Mouse (Mus musculus) 3134 (cell line): ENCODE results near the gene Eif2d.
A peak's percentile ranks its signal among the peaks of the same experiment; 100 is the strongest.

ENCODE experiments used
- DNase-seq: peaks from one replicate; pipeline ENCODE4 v3.0.0-alpha.2; 2011; ENCODE audit warnings: low spot score; ENCODE audit not compliant: insufficient read length; ENCODE audit errors: extremely low read depth

Gene Eif2d

DNA sequence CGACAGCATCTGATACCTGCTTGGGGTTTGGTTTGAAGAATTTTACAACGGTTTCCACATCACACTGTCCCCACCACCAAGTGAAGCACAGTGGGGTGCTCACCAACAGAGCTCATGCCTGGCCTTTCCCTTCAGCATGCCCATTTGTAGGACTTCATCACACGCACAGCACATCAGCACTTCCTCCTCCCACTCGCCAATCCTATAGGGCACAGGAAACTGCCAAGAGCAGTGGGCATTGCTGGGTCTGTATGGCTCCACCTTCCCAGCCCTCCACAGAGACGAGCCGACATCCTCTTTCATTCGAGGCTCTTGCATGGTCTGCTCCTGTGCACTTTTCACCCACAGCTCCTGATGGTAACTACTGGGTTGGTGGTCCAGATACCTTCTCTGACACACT is 30.2 kb downstream of the Eif2d start:
- DNase-seq = no peak

GRCm38 (mm10) chr1:131184253-131184955 is 31.4 kb downstream of the Eif2d start:
- DNase-seq = peak; percentile 70

DNA sequence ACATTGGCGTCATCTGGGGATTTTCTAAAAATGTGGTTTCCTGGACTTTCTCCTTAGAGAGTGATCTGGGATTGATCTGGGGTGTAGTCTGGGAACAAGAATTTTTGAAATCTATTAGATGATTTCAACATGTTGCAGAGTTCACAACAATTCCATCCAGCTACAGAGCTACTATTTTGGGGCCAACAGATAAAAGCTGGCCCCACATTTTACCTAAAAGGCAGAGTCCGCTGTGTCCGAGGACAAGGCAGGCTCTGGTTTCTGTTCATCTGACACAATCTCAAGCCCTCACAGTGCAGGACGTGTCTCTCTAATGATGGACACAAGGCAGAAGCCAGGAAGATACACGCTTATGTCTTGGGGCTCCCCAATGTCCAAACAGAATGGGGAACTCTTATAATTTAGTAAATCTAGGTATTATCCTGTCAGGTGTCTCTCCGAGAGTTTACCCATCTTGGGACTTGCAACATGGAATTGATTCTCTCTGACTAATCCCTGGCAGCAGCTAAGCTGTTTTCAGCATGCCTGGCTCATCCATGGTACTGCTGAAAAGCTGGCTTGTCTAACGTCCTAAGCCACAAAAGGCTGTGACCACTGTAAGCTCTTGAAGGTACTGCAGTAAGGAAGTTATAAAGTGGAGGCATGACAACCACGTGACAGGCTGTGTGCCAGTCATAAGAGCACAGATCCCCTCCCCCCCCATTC is 32.1 kb downstream of the Eif2d start:
- no peak for DNase-seq

GRCm38 (mm10) chr1:131185821-131186506 is 33.0 kb downstream of the Eif2d start:
- DNase-seq = no peak

GRCm38 (mm10) chr1:131186995-131187394 is 34.0 kb downstream of the Eif2d start:
- no peak for DNase-seq

GRCm38 (mm10) chr1:131187856-131188255 is 34.9 kb downstream of the Eif2d start:
- DNase-seq = no peak

- no peak for DNase-seq
Observed at GRCm38 (mm10) chr1:131188655-131189054, 35.7 kb downstream of the Eif2d start.

DNA sequence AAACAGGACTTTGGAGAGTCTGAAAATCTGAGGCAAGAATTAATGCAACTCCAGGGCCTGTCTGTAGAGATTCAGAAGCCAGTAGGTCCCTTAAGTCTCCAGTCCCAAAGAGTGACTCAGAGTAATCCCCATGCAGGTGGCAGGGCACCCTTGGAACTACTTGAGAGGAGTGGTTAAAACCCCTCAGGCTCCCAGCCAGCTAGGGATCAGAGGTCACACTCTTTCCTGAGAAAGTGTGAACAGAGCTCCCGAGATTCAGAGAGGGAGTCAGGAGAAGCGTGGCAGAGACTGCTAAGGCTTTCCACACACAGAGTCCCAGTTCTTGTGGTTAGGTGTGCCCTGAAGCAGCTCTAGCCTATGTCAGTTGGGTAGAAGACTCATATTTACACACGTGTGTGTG is 40.8 kb downstream of the Eif2d start:
- no peak for DNase-seq

DNA sequence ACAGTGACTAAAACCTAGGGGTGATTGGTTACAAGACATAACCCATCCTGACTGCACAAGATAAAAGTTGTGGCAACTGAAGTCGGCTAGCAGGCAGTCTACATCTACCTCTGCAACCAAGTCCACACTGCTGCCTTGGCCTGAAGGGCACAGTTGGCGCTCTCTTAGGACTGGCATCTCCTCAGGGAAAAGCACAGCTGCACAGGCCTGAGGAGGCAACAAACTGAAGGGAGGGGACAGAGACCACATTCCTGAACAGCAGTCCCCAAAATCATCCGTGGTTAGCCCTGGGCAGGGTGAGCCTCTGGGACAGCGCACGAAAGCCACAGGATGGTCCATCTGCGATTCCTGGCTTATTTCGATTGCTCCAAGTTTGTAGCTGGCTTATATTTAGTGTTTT is 42.7 kb downstream of the Eif2d start:
- DNase-seq = no peak

- no peak for DNase-seq
Observed at GRCm38 (mm10) chr1:131196107-131196506, 43.1 kb downstream of the Eif2d start.

DNA sequence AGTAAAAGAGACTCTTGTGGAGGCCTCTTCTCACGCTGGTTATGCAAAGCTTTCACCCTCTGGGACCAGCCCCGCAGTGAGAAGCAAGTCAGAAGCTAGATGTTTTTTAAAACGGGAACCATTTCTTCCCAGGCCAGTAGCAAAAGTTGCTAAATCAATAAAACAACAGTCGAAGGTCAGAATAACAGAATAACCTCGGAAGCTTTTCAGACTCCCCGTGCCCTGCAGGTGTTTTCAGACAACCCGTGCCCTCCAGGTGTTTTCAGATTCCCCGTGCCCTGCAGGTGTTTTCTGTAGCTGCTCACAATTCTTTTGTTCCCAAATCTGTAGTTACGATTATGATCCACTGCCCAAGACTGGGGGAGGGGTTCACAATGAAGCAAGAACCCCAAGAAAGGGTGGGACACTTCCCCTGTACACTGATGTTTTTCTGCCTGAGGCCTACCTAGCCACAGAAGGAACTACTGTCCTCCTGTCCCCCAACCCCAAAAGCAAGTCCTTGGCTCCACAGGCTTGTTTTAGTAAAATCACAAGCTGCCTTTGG is 45.5 kb downstream of the Eif2d start:
- DNase-seq = no peak

- no peak for DNase-seq
Observed at GRCm38 (mm10) chr1:131199118-131199821, 46.3 kb downstream of the Eif2d start.

GRCm38 (mm10) chr1:131199976-131200375 is 47.0 kb downstream of the Eif2d start:
- DNase-seq = no peak

DNA sequence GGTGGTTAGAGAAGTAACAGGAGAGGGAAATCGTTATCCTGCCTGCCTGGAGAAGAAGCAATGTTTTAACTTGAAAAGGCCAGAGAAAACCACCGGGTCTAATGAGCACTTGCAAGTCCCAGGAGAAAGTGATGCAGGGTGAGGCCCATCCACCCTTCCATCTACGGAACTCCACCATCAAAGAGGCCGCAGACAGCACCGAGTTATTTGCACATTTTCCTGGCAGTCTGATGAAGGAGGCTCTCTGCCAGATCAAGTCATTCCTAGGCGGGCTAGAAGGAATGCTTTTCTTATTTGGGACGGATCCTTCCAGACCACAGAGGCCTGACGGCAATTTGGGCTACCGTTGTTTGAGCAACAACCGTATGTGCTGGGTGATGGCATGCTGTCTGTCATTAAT is 47.6 kb downstream of the Eif2d start:
- DNase-seq = no peak

- DNase-seq = no peak
Observed at GRCm38 (mm10) chr1:131201391-131201790, 48.4 kb downstream of the Eif2d start.

- DNase-seq = no peak
Observed at GRCm38 (mm10) chr1:131204461-131204860, 51.5 kb downstream of the Eif2d start.

DNA sequence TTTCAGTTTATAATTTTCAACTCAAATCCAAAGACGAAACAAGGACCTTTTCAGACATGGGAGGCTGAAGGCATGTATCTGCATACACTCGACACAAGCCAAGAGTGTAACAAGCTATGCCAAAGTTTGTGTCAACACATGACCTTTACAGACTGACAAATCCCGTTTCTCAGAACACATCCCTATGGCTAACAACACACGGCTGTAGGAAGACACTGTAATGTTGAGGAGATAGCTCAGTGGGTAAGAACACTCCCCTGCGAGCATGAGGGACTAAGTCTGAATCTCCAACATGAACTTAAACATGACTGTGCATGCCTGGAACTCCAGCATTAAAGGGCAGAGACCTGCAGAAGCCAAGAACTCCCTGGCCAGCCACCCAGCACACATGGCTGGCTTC is 53.4 kb downstream of the Eif2d start:
- no peak for DNase-seq

DNA sequence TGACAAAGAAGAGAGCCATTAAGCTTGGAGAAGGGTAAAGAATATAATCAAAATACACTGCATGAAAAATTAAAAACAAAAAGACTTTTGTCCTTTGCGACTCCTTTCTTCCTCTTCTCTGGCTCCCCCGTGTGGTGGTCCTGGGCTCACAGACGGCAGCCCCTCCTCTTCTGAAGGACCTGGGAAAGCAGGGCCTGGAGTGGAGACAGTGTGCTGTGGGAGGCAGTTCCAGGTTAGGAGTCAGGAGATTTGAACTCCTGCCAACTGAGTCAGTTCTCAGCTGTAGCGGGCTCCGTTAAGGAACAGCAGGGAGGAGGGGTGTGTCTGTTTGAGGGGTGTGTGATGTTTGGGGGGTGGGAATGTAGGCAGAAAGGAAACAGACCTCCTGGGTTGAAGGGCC is 54.5 kb downstream of the Eif2d start:
- DNase-seq = peak; percentile 21

DNA sequence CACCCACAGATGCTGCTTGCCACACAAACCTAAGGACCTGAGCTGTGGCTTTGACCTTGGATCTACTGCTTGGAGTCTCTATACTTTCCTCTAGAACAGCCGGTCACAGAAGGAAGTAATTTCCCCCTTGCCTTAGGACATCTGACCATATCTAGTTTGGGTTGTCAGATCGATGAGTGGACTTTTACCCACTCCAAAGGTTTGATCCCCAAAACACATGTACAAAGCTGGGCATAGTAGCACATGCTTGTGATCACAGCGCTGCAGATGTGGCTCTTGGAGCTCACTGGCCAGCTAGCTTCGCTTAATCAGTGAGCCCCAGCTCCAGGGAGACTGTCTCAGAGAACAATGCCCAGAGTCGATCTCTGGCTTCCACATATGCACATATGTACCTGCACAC is 55.1 kb downstream of the Eif2d start:
- DNase-seq = no peak

GRCm38 (mm10) chr1:131208800-131209199 is 55.8 kb downstream of the Eif2d start:
- no peak for DNase-seq

GRCm38 (mm10) chr1:131209971-131210426 is 57.0 kb downstream of the Eif2d start:
- no peak for DNase-seq
